Comparison of ENCODE assay signal across 14 mouse cellular contexts in genomic region chr7:131260946-131261345, GRCm38 (mm10).
DNase-seq lines count a peak whose midpoint lies in the region.
"Had no signal": no experiment of that assay in that cellular context is flagged by ENCODE, and none has a peak within 500 bp of the region (broad histone marks: within the 10 kb centered on the region; RNA-seq: fewer than 3 reads in every experiment).

No protein-coding gene starts in this region.

- peak; percentile 25 to 57 for DNase-seq in left cerebral cortex, adult 18-20 months (ENCODE audit: low spot score in 2 of 2)
- no peak for DNase-seq in left cerebral cortex, postnatal 10 days (ENCODE audit: extremely low spot score in 1 of 2, low spot score in 2 of 2)
- peak; percentile 6 to 10 for DNase-seq in frontal cortex, postnatal 14 days (ENCODE audit: low spot score in 2 of 2)
- DNase-seq in layer of hippocampus, postnatal 10 days (ENCODE audit: low spot score in 2 of 2) = peak; percentile 19 to 34
- DNase-seq in right cerebral cortex, postnatal 36 days (ENCODE audit: low spot score in 2 of 2) = peak; percentile 12 to 26
- DNase-seq in adrenal gland, adult 18-20 months (ENCODE audit: low spot score in 2 of 2) = no peak
- no peak for DNase-seq in gastrocnemius, postnatal 25 days
- DNase-seq: adrenal gland, adult 2 months; cerebellum, adult 18-20 months; forebrain, postnatal 0 days; gastrocnemius, postnatal 14 days; heart, postnatal 10 days; lung, adult 2 months; thymus, postnatal 14 days had no signal

- intact Hi-C loops in left cerebral cortex, postnatal 10 days (cut with DNase I) = no loop called here

Comparison
In these comparisons a context has a peak if more than half of its experiments do, and no peak if none do; other contexts are left out.
1. DNase-seq: peak in left cerebral cortex, adult 18-20 months (2 of 2), frontal cortex, postnatal 14 days (2 of 2), layer of hippocampus, postnatal 10 days (2 of 2) and right cerebral cortex, postnatal 36 days (2 of 2); none in left cerebral cortex, postnatal 10 days (0 of 2), adrenal gland, adult 18-20 months (0 of 2) and gastrocnemius, postnatal 25 days (single experiment).